Mouse (Mus musculus): ENCODE data around the gene Ank2.
A peak's percentile ranks its signal among the peaks of the same experiment; 100 is the strongest.

The Ank2 gene

DNA sequence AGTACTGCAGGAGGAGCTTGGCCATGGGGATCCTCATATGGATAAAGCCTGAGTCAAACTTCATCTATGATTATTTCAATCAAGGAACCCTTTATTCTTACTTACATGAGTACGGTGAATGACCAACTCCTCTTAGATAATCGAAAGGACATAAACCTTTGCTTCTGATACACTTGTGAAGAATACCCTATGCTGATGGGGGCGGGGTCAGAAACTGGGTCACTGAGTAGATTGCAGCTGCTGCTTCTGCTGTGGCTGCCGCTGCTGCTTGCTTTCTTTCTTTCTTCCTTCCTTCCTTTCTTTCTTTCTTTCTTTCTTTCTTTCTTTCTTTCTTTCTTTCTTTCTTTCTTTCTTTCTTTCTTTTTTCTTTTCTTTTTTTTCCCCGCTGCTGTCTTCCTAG, 263.9 kb downstream of the Ank2 start:
- no peak for DNase-seq (ENCODE audit: low spot score)

DNA sequence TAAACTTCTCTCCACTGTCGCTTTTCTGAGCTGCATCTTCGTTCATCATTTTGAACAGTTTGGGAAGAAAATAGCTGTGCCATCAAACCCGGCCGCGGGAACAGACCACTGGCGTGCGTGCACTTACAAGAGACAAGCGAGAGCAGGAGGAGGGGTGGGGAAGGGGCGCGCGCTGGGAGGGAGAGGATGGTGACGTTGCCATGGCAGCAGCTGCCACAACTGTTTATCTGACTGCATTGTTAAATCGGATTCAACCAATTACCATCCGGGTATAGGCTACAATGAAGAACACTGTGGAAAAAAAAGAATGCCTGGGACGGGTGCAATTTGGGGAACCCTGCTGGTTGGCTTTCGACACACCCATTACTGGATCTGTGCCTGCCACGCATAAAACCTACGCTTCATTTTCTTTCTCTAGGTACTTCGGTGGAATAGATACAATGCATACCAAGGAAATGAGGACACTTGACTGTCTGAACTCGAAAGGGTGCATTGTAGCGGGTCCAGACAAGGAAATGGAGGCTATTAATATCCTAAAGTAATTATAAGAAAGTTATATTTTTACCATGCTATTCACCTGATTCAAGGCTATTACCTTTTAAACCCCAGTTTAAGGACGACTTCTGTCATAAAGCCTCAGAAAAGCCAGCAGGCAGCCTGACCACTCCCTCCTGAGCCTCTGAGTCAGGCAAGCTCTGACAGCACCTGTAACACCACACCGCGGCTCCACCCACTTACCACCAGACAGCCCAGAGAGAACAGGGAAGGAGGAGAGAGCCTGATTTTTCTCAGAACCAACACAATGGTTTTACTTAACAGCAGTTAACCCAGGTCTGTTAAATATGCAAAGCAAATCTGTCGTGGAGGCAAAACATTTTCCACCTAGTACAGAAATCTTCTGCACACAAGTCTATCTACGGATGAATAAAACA, 273.1 kb downstream of the Ank2 start:
- DNase-seq (ENCODE audit: low spot score) = no peak

DNA sequence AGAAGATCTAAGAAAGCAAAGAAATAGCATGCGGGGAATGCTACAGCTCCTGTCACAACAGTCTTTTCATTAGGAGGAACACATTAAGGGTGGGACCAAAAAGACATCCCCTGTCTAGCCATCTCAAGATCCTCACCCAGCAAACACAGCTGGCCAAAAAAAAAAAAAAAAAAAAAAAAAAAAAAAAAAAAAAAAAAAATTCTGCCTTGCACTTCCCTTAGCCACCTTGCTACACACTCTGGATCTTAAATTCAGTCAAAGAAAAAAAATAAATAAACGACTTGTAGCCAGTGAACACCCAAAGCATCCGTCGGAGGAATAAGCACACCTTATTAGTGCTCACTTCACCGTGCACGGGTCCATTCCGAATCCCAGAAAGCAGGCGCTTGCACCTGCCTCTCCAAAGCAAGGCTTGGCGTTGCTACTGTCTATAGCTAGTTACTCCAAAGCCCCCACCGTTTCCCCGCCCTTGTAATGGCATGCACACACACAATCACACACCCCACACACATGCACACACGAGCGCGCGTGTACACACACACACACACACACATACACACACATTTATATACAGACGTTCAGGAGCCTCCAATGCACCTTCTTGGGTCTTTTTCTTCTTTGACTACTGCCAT, 273.9 kb downstream of the Ank2 start:
- no peak for DNase-seq (ENCODE audit: low spot score)

DNA sequence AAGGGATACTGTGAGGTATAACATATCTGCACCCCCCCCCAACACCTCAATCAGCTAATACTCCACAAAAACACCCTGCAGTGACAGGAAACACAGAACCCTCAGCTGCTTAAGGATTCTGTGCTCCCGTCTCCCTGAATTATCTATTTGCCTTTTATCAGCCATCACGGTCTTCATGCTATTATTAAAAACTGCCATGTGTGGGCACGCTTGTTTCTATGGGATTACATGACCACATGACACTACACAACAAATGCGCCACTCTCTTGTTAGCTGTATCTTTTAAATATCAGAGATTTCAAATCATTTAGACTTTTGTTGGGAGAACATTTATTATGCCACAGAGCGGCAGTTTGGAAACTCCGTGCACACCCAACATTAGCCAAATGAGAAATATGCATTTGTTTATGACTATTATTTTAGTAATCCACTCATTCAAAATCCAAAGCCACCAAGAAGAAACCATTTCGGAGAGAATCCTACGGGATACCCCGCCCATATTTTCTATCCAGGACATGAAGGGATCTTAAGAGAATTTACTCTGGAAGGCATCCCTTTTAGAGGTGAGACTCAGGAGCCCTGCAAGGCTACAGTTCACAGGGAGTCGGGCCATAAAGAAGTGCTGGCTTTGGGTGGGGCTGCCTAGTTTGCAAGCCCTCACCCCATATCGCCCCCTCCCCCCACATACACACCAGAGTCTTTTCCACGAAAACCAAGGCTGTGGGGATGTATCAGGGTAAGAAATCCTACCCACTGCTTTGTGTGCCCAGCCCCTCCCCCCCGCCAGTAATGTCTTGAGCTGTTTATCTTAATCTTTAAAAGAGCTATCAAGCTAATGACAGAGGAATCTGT, 274.6 kb downstream of the Ank2 start:
- DNase-seq (ENCODE audit: low spot score) = no peak

DNA sequence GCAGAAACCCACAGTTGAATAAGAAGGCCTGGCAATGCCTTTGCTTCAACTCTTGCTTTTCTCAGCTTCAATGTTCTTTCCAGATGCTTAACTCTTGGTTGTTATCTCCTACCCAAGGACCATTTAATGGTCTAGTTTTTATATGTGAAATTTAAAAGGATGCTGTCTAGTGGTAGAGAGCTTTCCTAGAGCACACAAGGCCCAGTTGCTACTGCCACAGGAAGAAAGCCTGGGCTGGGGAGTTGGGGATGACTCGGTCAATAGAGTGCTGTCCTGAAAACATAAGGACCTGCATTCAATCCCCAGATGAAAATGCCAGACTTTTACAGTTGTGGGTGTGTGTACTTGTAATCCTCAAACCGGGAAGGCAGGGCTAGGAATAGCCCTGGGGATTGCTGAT, 277.1 kb downstream of the Ank2 start:
- DNase-seq (ENCODE audit: low spot score) = no peak

DNA sequence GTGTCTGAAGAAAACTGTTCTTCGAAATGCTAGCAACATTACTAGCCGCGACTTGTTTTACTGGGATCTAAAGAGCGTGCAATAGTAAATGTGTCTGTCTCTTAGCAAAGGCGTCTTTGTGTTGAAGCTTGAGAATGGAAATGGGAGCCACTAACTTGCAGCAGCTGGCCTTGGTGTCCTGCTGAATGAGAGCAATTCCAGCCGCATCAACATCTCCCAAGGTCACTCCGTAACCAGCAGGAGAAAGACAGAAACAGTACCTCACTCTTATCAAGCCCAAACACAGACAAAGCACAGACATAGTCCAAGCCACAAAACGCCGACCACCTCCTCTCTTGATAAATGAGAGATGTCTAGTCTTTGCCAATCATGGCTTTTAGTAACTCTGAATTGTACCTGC, 278.3 kb downstream of the Ank2 start:
- no peak for DNase-seq (ENCODE audit: low spot score)

DNA sequence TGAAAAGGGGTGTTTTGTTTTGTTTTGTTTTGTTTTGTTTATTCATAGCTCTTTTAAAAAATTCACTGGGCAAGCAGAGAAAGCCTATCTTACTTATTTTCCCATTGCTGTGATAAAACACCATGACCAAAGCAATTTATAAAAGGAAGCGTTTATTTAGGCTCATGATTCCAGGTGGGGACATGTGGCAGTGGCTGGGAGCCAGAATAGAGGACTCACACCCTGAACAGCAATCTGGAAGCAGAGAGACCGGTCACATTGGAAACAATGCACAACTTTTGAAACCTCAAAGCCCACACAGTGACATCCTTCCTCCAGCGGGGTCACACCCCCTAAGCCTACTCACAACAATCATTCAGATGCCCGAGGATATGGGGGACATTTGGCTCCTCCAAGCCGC, 285.6 kb downstream of the Ank2 start:
- DNase-seq (ENCODE audit: low spot score) = no peak

DNA sequence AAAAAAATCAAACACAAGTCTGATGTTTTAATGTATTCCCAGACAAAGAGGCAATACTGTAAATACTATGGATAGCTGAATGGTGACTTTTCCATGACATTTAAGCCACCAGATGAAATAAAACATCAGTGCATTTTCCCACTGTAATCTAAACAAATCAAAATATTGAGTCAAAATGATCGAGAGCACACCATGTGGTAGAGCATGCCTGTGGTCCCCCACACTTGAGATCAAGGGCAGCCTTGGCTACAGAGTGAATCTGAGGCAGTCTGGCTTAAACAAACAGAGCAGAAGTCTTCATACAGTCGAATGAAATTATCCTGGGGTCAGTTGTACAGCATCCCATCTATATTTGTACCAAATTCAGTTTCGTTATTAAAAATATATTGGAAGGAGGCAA, 288.0 kb downstream of the Ank2 start:
- no peak for DNase-seq (ENCODE audit: low spot score)

DNA sequence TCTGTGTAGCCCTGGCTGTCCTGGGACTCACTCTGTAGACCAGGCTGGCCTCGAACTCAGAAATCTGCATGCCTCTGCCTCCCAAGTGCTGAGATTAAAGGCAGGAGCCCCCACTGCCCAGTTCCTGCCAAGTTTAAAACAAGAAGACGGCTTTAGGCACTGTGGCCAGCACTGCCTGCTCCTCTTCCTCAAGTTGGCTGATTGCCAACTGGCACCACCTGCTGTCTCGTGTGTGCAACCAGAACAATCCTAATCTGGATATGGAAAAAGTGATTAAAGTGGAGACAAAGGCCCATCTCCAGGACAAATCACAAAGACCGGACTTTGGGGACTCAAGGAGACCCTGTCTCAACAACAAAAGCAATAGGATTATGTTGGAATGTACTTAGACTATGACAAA, 288.6 kb downstream of the Ank2 start:
- no peak for DNase-seq (ENCODE audit: low spot score)

DNA sequence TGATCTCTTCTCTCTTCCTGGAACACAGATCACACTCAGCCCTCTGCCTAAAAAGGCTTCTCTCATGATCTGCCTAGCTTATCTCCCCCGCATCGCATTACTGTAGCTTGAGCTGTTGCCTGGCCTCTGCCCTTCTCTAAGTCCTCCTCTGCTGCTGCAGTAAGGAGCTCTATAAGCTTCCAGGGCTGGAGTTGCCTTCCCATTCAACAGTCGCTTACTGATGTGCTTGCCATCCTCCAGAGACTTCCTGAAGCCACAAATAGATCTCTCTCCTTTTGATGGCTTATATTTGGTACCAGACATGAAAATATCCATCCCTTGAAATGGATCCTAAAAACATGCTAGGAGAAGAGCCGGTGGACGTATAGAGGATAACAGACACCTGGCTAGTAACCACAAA, 290.3 kb downstream of the Ank2 start:
- no peak for DNase-seq (ENCODE audit: low spot score)

DNA sequence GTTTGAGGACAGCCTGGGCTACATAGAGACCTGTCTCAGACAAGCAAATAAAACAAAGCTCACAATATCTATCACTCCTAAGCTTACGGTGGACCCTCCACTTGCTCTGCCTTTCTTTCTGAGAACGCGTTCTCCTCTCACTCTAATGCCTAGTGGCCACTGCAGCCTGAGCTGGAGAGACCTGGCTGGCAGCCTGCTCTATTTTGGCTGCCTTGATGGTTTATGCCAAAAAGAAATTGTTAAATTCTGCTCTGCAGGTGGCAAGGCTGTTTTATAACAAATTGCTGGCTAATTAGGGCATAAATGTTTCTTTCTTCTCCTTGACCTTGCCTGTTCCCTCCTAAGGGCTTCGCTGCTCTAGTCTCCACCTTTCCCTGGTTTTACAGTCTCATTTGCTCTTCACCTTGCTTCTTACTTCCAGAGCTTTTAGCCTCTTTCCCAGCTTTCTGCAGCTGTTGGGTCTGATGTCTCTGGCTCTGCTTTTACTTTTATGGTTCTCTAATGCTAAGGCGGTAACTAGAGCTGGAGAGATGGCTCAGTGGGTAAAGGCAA, 293.2 kb downstream of the Ank2 start:
- DNase-seq (ENCODE audit: low spot score) = no peak

DNA sequence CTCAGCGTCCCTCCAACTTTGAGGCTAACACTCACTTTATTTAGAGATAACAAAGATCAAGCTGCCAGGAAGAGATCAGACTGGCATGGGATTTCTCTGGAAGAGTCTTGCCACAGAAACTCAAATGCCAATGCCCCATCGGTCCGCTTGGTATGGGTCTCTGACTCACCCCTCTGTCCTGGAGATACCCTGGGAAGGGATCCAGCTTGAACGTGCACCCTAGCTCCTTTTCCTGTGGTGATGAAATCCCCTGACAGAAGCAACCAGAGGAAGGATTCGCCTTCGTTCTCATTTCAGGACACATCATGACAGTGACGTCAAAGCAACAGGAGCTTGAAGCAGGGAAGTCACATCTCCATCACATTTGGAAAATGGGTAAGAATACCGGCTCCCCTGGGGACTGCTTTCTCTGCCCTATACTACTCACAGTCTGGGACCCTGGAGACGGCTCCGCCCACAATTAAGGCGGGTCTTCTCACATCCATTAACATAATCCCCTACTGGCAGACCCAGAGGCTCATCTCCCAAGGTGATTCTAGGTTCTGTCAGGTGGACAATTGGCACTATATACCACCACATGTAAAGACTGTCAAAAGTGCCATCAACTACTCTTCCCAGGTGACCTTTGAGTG, 296.6 kb downstream of the Ank2 start:
- DNase-seq (ENCODE audit: low spot score) = no peak

DNA sequence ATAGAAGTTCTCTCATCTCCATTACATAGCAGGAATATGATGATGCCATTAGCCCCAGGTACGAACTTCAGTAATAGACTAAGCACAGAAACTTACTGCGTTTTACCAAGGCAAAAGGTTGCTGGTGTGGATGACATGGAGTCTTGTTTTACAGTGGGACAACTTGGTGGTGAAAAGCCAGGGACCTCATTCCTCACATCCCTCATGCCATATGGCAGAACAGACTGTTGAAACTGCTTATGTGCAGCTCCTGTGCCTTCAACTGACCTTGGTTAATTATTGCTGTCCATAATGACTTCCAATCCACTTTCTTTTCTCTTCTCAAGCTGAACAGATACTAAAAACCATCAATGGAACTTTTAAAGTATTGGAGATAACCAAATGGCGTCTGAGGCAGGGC, 298.4 kb downstream of the Ank2 start:
- DNase-seq (ENCODE audit: low spot score) = no peak

DNA sequence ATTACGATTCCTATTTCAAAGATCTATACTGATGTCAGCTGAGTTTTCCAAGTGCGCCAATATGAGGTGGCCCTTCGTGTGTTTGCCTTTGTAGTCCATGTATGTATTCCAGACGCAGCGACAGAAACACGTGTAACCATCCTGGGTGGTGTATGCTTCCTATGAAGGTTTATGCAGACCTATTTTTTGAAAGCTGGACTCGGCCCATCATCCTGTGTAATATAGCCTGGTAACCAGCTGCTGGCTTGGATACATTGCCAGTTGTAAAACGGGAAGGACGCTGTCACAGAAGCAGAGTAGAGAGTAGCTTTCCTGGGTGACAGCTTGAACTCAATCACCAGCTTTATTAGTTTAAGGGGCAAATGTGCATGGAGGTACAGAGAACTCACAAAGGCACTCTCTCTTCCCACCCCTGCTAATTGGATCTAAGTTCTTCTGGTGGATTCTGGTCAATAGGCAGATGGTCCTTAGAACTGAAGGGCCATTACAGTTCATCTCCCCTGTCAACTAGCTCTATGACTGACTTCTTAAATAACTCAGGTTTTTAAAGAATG, 300.0 kb downstream of the Ank2 start:
- DNase-seq (ENCODE audit: low spot score) = no peak

DNA sequence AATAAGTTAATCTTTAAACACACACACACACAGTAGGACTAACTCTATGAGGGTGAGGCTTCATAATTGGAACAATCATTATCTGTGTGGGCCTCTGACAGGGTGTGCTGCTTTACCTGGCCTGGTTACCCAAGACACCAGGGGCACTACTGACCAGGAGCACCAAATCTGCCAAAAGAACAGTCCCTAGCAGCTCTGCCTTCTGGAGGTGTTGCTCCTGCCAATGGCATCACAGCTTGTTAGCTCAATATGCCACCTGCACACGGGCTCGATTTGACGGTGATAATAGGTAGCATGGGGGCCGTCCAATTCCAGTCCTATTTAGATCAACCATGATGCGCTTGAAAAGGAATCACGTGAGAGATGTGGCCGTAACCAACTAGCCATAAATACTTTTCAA, 300.5 kb downstream of the Ank2 start:
- no peak for DNase-seq (ENCODE audit: low spot score)

DNA sequence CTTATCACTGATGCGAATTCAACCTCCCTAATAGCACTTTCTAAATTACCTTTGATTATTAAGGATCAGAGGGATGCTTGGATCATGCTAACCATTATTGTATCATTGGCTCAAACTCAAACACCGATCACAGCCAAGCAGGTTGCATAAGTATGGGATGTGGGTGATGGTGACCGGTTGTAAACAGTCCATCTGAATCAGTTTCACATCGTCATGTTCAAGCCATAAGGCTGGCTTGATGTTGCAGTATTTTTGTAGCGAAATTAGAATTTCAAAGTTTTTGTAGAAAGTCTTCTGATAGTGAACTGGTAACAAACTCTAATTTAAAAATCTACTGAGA, 310.4 kb downstream of the Ank2 start:
- DNase-seq (ENCODE audit: low spot score) = no peak

DNA sequence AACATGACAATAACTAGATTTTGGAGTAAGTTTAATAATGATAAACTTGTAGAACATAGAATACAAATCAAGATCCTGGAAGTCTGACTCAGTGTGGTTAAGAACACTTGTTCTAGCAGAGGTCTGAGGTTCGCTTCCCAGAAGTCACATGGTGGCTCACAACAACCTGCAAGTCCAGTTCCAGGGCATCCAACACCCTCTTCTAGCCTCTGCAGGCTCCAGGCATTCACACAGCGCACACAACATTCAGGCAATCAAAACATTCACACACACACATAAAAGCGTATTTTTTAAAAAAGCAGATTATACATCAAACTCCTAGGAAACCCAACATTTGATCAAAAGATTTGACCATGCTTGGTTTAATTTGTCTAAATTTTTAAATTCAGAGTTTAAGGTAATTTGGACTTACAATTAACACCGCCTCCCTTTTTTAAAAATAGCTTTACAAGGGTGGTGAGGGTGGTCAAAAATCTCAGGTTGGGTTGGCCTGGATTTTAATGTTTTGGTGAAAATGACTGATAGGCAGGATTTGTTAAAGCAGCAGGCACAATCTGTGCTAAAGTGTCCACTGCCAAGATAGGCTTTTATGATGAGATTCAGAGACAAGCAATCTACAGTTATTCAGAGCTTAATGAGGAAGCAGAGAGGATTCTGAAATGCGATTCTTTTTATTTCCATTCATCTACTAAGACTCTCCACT, 310.9 kb downstream of the Ank2 start:
- DNase-seq (ENCODE audit: low spot score) = no peak

DNA sequence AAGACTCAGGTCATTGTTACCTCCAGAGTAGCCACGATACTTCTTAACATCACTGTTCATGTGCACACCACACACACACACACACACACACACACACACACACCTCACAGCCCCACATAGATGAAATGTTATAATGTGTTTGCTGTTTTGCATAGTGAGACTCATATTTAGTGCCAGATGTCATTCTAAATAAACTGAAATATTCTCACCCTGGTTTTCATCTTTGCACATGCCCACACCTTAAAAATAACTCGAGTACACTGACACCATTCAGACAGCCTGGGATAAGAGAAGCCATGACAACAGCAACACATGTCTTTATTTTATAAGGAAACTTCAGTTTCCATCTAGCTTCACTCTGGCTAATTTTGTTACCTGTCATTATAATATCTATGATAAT, 312.1 kb downstream of the Ank2 start:
- DNase-seq (ENCODE audit: low spot score) = no peak

DNA sequence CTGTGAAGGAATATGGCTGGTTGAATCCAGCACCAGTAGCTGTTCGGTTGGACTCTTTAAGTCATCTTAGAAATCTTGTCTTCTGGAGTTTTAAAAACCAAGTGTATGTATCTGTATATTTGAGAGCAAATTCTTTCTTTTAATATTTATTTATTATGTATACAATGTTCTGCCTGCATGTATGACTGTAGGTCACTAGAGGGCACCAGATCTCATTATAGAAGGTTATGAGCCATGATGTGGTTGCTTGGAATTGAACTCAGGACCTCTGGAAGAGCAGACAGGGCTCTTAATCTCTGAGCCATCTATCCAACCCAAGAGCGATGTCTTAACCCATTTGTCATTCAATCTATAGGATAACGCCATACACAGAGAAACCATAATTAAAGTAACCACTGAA, 312.9 kb downstream of the Ank2 start:
- DNase-seq (ENCODE audit: low spot score) = no peak

DNA sequence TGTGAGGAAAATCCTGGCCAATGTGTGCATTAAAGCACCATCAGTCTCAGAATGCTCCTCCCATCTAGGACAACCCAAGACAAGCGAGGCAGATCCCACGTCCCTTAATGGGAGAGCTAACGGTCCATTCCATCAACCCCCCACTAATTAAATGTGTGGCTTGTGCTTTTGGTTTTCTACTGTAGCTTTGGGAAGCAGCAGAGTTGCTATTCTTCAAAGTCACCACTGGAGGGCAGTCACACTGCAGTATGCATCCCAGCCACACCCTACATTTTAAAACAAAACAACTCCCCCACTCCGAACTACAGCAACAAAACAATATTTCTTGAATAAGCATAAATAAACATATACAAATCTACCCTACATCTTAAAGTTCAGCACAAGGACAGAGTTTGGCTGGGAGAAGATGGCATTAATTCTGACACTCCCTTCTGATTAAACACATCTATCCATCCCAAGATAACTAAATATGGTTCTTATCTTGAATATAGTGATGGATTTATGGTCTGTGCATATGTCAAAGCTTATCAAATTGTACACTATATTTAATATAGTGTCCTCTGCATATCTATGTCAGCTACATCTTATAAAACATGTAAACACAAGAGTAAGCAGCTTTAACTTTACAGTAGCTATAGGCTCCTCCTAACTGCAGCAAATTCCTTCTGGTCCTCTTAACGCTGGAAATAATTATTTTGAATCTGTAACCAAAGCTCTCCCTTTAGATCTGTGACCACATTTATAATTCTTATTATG, 315.0 kb downstream of the Ank2 start:
- peak; percentile 6 for DNase-seq (ENCODE audit: low spot score)
